Mouse (Mus musculus) colon, adult 2 months (tissue): Measurements from ENCODE around the gene Pabpn1. TPM values are rescaled to one million over a fixed set of nuclear protein-coding genes. Genes with fewer than 3 reads are reported as not detected.

ENCODE experiments used
- polyA plus RNA-seq: library from polyadenylated mRNA; depleted of rRNA; stranded (reverse); fragments of >200 nt; gene quantifications from 2 replicates; pipeline ENCODE4 v1.2.3, GENCODE M21; 2012; rRNA removed

The Pabpn1 gene
- 56.7 and 65.4 TPM in 2 replicates for polyA plus RNA-seq

GRCm38 (mm10) chr14:54892200-54892599, at the start of gene Pabpn1:
Pabpn1 (plus strand) TSS chr14:54892500.

GRCm38 (mm10) chr14:54870861-54871260, 21.4 kb upstream of the Pabpn1 start, which contains the start of gene Homez:
Homez (minus strand) TSS chr14:54870961.

GRCm38 (mm10) chr14:54877048-54877715, 15.1 kb upstream of the Pabpn1 start, which contains the start of gene Ppp1r3e:
Ppp1r3e (minus strand) TSS chr14:54877550.

GRCm38 (mm10) chr14:54883154-54884021, 8.9 kb upstream of the Pabpn1 start, which contains the start of the genes Bcl2l2 and Gm20521:
Bcl2l2 (plus strand) TSS chr14:54883377.
Gm20521 (plus strand) TSS chr14:54883441.

GRCm38 (mm10) chr14:54912886-54913285, 20.6 kb downstream of the Pabpn1 start, which contains the start of gene Slc22a17:
Slc22a17 (minus strand) TSS chr14:54913132.

GRCm38 (mm10) chr14:54925349-54926342, 33.3 kb downstream of the Pabpn1 start, which contains the start of gene Efs:
Efs (minus strand) TSS chr14:54926126.

GRCm38 (mm10) chr14:54932645-54933150, 40.4 kb downstream of the Pabpn1 start, which contains the start of gene Il25:
Il25 (plus strand) TSS chr14:54932695.

GRCm38 (mm10) chr14:54935904-54936830, 43.9 kb downstream of the Pabpn1 start, which contains the start of gene Cmtm5:
Cmtm5 (plus strand) TSS chr14:54936261.

Other genes starting within 250 kb of the Pabpn1 start
- gene 1700123O20Rik, start 206.3 kb upstream of the Pabpn1 start, polyA plus RNA-seq = 35.0 and 51.2 TPM in 2 replicates
- 88.5 and 92.0 TPM in 2 replicates for gene Acin1, start 205.6 kb upstream of the Pabpn1 start, polyA plus RNA-seq
- gene Gm29776, start 193.7 kb upstream of the Pabpn1 start, polyA plus RNA-seq = 0.06 TPM in 1 of 2 replicates, not detected in the other
- gene Cebpe, start 180.3 kb upstream of the Pabpn1 start, polyA plus RNA-seq = 0.32 and 0.94 TPM in 2 replicates
- 7.8 and 8.6 TPM in 2 replicates for gene Slc7a8, start 110.6 kb upstream of the Pabpn1 start, polyA plus RNA-seq
- not detected in 2 replicates for gene Rnf212b, start 78.4 kb upstream of the Pabpn1 start, polyA plus RNA-seq
- 2.2 and 4.0 TPM in 2 replicates for gene Homez, start 21.5 kb upstream of the Pabpn1 start, polyA plus RNA-seq
- 19.1 and 22.7 TPM in 2 replicates for gene Ppp1r3e, start 14.9 kb upstream of the Pabpn1 start, polyA plus RNA-seq
- gene Bcl2l2, start 9.1 kb upstream of the Pabpn1 start, polyA plus RNA-seq = 57.4 and 72.3 TPM in 2 replicates
- gene Gm20521, start 9.1 kb upstream of the Pabpn1 start, polyA plus RNA-seq = 10.2 and 19.3 TPM in 2 replicates
- gene Slc22a17, start 20.6 kb downstream of the Pabpn1 start, polyA plus RNA-seq = 30.7 and 38.2 TPM in 2 replicates
- 13.0 and 13.8 TPM in 2 replicates for gene Efs, start 33.6 kb downstream of the Pabpn1 start, polyA plus RNA-seq
- gene Il25, start 40.2 kb downstream of the Pabpn1 start, polyA plus RNA-seq = 0.67 and 0.92 TPM in 2 replicates
- gene Cmtm5, start 43.8 kb downstream of the Pabpn1 start, polyA plus RNA-seq = 2.8 and 3.5 TPM in 2 replicates
- 0.06 TPM in 1 of 2 replicates, not detected in the other for gene Myh6, start 74.4 kb downstream of the Pabpn1 start, polyA plus RNA-seq
- not detected in 2 replicates for gene Gm17428, start 84.4 kb downstream of the Pabpn1 start, polyA plus RNA-seq
- gene Myh7, start 102.1 kb downstream of the Pabpn1 start, polyA plus RNA-seq = 0.05 and 0.32 TPM in 2 replicates
- 9.1 and 11.1 TPM in 2 replicates for gene Ngdn, start 123.0 kb downstream of the Pabpn1 start, polyA plus RNA-seq
- 2.0 and 2.7 TPM in 2 replicates for gene Zfhx2, start 199.8 kb downstream of the Pabpn1 start, polyA plus RNA-seq
- 5.6 and 6.1 TPM in 2 replicates for gene Thtpa, start 202.3 kb downstream of the Pabpn1 start, polyA plus RNA-seq
- 65.8 and 73.0 TPM in 2 replicates for gene Ap1g2, start 214.1 kb downstream of the Pabpn1 start, polyA plus RNA-seq
- 5.5 and 7.1 TPM in 2 replicates for gene Jph4, start 224.4 kb downstream of the Pabpn1 start, polyA plus RNA-seq